Mouse (Mus musculus) megakaryocyte, embryonic 14.5 days (primary cell): ENCODE measurements at regions not wholly inside any gene's neighbourhood (a gene's known extent, or its start where the extent isn't known, plus 50 kb on each side); places are given as distances from the start of the nearest gene placed in this dataset.

Source experiments
- H3K27me3 ChIP-seq: replicated peaks from 2 replicates; pipeline ENCODE3; 2012; ENCODE audit warnings: inconsistent platforms
- H3K36me3 ChIP-seq: replicated peaks from 2 replicates; pipeline ENCODE3; 2012; ENCODE audit warnings: low read length, inconsistent platforms, mixed read lengths
- H3K4me1 ChIP-seq: 2 replicates; pipeline ENCODE4 v1.6.1; 2012; ENCODE audit warnings: inconsistent platforms
- H3K4me3 ChIP-seq: replicated peaks from 2 replicates; pipeline ENCODE3; 2012; ENCODE audit warnings: moderate library complexity, mild to moderate bottlenecking, inconsistent platforms
- H3K9me3 ChIP-seq: 2 replicates; pipeline ENCODE4 v1.6.1; 2012; ENCODE audit warnings: inconsistent platforms
- FLI1 ChIP-seq: IDR thresholded peaks from 2 replicates; pipeline ENCODE4 v1.6.1; 2012; ENCODE audit warnings: low read length, inconsistent platforms, mixed read lengths
- GATA1 ChIP-seq: IDR thresholded peaks from 3 replicates; pipeline ENCODE4 v1.6.1; 2012; ENCODE audit warnings: mixed read lengths, low read length, inconsistent platforms, borderline replicate concordance

DNA sequence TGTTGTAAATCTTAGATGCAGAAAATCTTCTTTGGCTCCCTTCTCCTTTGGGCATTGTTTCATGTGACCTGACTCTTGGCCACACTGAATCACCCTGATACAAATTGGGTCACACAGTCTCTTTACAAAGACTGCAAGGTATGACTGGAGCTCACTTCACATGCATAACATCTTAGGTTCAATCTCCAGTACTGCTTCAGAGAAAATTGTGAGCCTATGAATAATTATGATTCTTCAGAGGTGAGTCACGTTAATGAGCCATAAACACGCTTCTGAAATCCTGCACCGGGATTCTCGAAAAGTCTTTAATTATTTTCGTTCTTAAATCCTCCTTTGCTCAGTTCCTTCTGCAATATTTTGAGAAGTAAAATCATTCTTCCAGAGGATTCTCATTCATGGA lies 307.7 kb downstream of the Lmo7 start:
- Histone ChIP-seq H3K36me3 (no peaks in the 10 kb centered on the region), H3K4me3 (no peak overlapping the region), H3K9me3 (peaks cover 8% of the 10 kb centered on the region; the same call in 1 of the 2 replicates), H3K4me1 (no peaks in the 10 kb centered on the region), H3K27me3 (no peaks in the 10 kb centered on the region)
- TF ChIP-seq FLI1 (no peak), GATA1 (no peak)

- TF ChIP-seq FLI1 (no peak), GATA1 (no peak)
- no peaks in the 10 kb centered on the region for H3K27me3 ChIP-seq
These were observed 301.5 kb downstream of the Lmo7 start for GRCm38 (mm10) chr14:102031047-102031903.

DNA sequence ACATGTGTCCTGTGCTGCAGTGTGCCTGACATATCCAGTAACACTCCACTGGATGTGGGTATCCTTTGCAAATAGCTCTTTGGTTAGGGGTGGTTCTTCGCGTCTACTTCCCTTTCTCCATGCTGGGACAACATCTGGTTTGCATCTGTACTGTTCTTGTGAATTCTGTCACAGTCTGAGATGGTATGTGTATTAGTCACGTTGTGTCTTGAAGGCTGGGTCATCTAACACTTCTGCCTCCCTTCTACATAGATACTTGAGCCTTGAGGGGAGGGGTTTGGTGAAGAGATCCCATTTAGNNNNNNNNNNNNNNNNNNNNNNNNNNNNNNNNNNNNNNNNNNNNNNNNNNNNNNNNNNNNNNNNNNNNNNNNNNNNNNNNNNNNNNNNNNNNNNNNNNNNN lies 294.9 kb downstream of the Lmo7 start:
- no peaks in the 10 kb centered on the region for H3K27me3 ChIP-seq
- H3K4me3 ChIP-seq = no peak overlapping the region
- no peak for TF ChIP-seq GATA1
- TF ChIP-seq FLI1 = no peak
- no peaks in the 10 kb centered on the region for H3K4me1 ChIP-seq
- H3K9me3 ChIP-seq = peaks cover 19% of the 10 kb centered on the region; the same call in 1 of the 2 replicates
- no peaks in the 10 kb centered on the region for H3K36me3 ChIP-seq

More at GRCm38 (mm10) chr14:102031047-102031903, 301.5 kb downstream of the Lmo7 start:
- no peaks in the 10 kb centered on the region for H3K36me3 ChIP-seq
- no peak overlapping the region for H3K4me3 ChIP-seq
- no peaks in the 10 kb centered on the region for H3K4me1 ChIP-seq
- H3K9me3 ChIP-seq = peaks cover 8% of the 10 kb centered on the region; the same call in 1 of the 2 replicates

DNA sequence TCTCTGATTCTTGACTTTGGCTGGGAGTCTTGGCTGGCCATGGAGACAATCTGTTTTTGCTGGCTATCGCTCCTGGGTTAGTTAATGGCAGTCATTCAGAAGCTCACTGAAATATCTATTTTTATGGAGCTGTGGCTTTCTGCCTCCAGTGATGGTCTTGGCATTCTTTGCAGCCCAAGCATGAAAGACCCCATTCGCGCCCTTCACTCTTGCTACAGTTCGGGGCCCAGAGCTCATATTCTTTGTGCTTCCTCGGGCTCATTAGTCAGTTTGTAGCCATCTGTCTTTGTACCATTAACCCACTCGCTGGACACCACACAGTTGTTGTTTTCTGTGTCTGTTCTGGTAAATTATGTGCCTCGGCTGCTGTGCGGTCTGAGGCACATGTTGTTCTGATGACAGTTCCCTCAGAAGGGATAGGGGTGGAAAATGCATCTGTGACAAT lies 290.4 kb downstream of the Lmo7 start:
- TF ChIP-seq FLI1 (no peak), GATA1 (no peak)
- no peaks in the 10 kb centered on the region for H3K36me3 ChIP-seq
- no peaks in the 10 kb centered on the region for H3K4me1 ChIP-seq
- H3K4me3 ChIP-seq = no peak overlapping the region
- H3K9me3 ChIP-seq = peaks cover 16% of the 10 kb centered on the region; the same call in 1 of the 2 replicates
- no peaks in the 10 kb centered on the region for H3K27me3 ChIP-seq

- Histone ChIP-seq H3K4me3 (no peak overlapping the region), H3K27me3 (no peaks in the 10 kb centered on the region), H3K9me3 (peaks cover 14% of the 10 kb centered on the region), H3K4me1 (no peaks in the 10 kb centered on the region), H3K36me3 (no peaks in the 10 kb centered on the region)
- no peak for TF ChIP-seq FLI1
These were observed 289.6 kb downstream of the Lmo7 start for GRCm38 (mm10) chr14:102019320-102019719.

DNA sequence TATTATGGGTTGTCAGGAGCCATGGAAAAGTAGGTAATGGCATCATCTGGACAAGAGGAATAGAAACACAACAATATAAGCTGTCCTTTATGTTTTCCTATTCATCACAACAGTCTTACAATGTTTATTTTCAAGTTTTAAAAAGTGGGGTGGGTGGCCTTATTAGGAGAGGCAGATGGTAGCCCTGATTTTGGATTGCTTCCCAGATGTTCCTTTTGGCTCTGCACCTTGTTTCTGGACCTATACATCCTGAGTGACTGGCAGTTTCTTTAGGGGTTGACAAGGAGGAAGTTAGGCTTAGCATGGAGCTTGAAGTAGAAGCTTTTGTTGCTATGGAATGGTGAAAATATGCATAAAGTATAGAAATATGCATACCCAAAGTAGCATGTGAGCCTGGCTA lies 286.8 kb downstream of the Lmo7 start:
- H3K9me3 ChIP-seq = peaks cover 16% of the 10 kb centered on the region
- TF ChIP-seq GATA1 = no peak
- TF ChIP-seq FLI1 = no peak
- no peaks in the 10 kb centered on the region for H3K4me1 ChIP-seq
- H3K27me3 ChIP-seq = no peaks in the 10 kb centered on the region
- no peaks in the 10 kb centered on the region for H3K36me3 ChIP-seq
- H3K4me3 ChIP-seq = no peak overlapping the region

DNA sequence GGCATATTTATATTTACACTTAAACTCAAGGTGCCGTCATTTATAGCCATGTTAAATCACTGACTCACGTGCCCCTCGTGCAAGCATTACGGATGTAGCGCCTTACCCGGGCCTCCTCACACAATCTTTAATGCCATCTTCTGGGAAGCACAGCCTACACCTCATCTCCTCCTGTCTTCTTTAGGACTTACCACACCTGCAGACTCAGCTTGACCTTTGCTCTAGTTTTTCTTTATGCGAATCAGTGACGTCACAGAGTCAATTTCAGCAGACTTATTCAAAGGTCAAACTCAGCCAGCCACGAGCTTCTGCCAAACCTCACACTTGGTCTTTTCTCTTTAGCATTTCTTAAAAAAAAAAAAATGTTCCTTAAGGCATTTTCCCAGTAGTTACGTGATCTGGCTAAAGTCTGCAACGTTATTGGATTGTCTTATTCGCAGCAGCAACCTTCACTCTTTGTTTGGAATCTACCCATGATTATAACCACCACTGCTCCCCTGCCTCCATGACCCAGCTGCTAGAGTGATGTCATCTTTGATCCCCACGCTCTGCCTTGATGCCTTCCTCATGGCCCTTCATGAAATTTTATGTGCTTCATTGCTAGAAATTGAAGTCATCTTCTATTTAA lies 285.3 kb downstream of the Lmo7 start:
- Histone ChIP-seq H3K9me3 (peaks cover 8% of the 10 kb centered on the region), H3K4me3 (no peak overlapping the region), H3K27me3 (no peaks in the 10 kb centered on the region), H3K4me1 (no peaks in the 10 kb centered on the region), H3K36me3 (no peaks in the 10 kb centered on the region)
- TF ChIP-seq FLI1 (no peak), GATA1 (no peak)

DNA sequence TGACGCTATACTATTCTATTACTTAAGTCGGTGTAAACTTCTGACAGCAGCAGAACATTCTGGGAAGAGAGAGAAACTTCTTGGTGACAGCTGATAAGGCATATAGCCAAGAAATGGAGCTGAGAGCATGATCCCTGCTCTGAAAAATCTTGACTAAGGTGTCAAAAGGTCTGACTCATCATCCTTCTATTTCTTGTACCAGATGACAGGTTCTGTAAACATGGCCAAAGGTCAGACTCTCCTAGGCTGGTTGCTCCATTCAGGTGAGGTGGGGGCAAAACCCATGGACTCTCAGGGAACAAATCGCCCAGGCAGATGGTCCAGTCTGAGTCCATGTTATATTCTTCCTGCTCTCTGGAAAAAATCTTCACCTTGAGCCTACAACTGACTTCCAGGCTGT lies 283.5 kb downstream of the Lmo7 start:
- peaks cover 8% of the 10 kb centered on the region for H3K9me3 ChIP-seq
- H3K4me3 ChIP-seq = no peak overlapping the region
- no peaks in the 10 kb centered on the region for H3K36me3 ChIP-seq
- no peaks in the 10 kb centered on the region for H3K4me1 ChIP-seq
- TF ChIP-seq GATA1 = no peak
- no peak for TF ChIP-seq FLI1
- no peaks in the 10 kb centered on the region for H3K27me3 ChIP-seq

- no peaks in the 10 kb centered on the region for H3K4me1 ChIP-seq
- H3K27me3 ChIP-seq = no peaks in the 10 kb centered on the region
- peaks cover 4% of the 10 kb centered on the region; the same call in 1 of the 2 replicates for H3K9me3 ChIP-seq
- H3K4me3 ChIP-seq = no peak overlapping the region
- no peaks in the 10 kb centered on the region for H3K36me3 ChIP-seq
- TF ChIP-seq FLI1 (no peak), GATA1 (no peak)
These were observed 267.8 kb downstream of the Lmo7 start for GRCm38 (mm10) chr14:101997535-101997934.

DNA sequence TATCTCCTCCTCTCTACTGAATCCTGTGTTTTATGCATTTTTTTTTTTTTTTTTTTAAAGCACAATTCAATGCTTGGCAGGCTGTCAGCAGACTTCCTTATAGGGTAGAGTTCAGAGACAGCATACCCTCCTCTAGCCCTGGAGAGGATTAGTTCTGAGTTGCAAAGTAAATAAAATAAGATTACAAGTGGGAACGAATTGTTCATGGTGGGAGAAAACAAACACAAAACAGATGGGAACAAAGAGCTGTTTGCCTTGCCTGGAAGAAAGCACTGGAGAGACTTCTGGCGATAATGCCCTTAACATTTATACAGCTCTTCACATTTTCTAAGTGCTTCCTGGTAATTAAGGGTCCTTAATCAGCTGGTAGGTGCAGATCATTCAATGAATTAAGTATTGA lies 254.6 kb downstream of the Lmo7 start:
- Histone ChIP-seq H3K4me3 (no peak overlapping the region), H3K9me3 (peaks cover 3% of the 10 kb centered on the region), H3K36me3 (no peaks in the 10 kb centered on the region), H3K4me1 (no peaks in the 10 kb centered on the region), H3K27me3 (no peaks in the 10 kb centered on the region)
- no peak for TF ChIP-seq GATA1
- TF ChIP-seq FLI1 = no peak
